Mouse (Mus musculus) midbrain, embryonic 14.5 days (tissue): ENCODE results near the gene Ahrr. TPM values are rescaled to one million over a fixed set of nuclear protein-coding genes. Genes with fewer than 3 reads are reported as not detected.

Experiments
- ATAC-seq: fragments of 200-750 bp; cut with Nextera tagmentation; 2 replicates; pipeline ENCODE4 v1.8.0; 2017; ENCODE audit warnings: moderate number of reproducible peaks, moderate library complexity; ENCODE audit not compliant: low FRiP score, low TSS enrichment
- DNase-seq: peaks from one replicate; pipeline ENCODE4 v3.0.0-alpha.2; 2015
- H3K27ac ChIP-seq: fragments of 300-500 bp; sonication (generic); replicated peaks from 2 replicates; pipeline ENCODE4 v1.5.1; 2014; ENCODE audit warnings: mild to moderate bottlenecking, low read depth, low read length, moderate library complexity
- H3K27me3 ChIP-seq: fragments of 300-500 bp; sonication (generic); 2 replicates; pipeline ENCODE4 v1.6.1; 2014; ENCODE audit warnings: low read length, control low read depth, mixed read lengths; ENCODE audit not compliant: control insufficient read depth, insufficient read depth
- H3K36me3 ChIP-seq: fragments of 300-500 bp; sonication (generic); 2 replicates; pipeline ENCODE4 v1.6.1; 2014; ENCODE audit warnings: low read length, control low read depth; ENCODE audit not compliant: control insufficient read depth, insufficient read depth
- H3K4me1 ChIP-seq: fragments of 300-500 bp; sonication (generic); 2 replicates; pipeline ENCODE4 v1.6.1; 2014; ENCODE audit warnings: mild to moderate bottlenecking, antibody characterized with exemption, low read length, control low read depth; ENCODE audit not compliant: control insufficient read depth, insufficient read depth
- H3K4me2 ChIP-seq: fragments of 300-500 bp; sonication (generic); 2 replicates; pipeline ENCODE4 v1.6.1; 2014; ENCODE audit warnings: mild to moderate bottlenecking, low read length, moderate library complexity
- H3K4me3 ChIP-seq: fragments of 300-500 bp; sonication (generic); replicated peaks from 2 replicates; pipeline ENCODE4 v1.5.1; 2014; ENCODE audit warnings: low read depth, low read length
- H3K9ac ChIP-seq: fragments of 300-500 bp; sonication (generic); replicated peaks from 2 replicates; pipeline ENCODE4 v1.6.1; 2014; ENCODE audit warnings: mild to moderate bottlenecking, low read length, moderate library complexity
- H3K9me3 ChIP-seq: fragments of 300-500 bp; sonication (generic); 2 replicates; pipeline ENCODE4 v1.6.1; 2016; ENCODE audit warnings: low read length, control low read depth, mixed read lengths; ENCODE audit not compliant: control insufficient read depth
- WGBS: fragments of 180-500 bp; shearing (Covaris S2); extraction: QIAGEN DNeasy Blood & Tissue Kit; methylation state at CpG from one replicate; pipeline ENCODE4 v1.1.7; 2014; 5-methylcytosine and 5-hydroxymethylcytosine counted together
- polyA plus RNA-seq: library from polyadenylated mRNA; unstranded; fragments of >200 nt; fragmentation: Nextera tagmentation; extraction: Ambion mirVana; gene quantifications from 2 replicates; pipeline ENCODE4 v1.2.1, GENCODE M21; 2014

Gene Ahrr
- polyA plus RNA-seq, result 0.15 and 1.5 TPM in 2 replicates

DNA sequence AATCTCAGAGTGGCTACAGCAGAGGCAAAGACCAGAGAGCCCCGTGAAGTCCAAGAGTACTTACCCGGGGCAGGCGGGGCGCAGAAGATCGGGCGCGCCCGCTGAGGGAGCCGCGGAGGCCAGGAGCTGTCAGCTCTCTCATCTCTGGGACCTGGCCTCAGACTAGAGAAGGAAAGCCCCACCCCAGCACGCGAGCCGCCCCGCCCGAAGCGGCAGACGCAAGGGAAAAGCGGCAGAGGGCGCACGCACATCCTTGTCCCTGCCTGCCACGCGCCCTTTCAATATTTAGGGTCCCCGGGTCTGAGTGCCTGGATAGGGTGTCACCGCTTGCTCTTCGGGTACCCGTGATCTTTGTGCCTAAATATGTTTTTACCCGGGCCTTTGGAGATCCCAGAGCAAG, at the start of gene Ahrr:
TSS of gene Ahrr (minus strand) at position 165 of the 400 bp plus-strand sequence.
- 2% methylated on average over 27 of the region's 27 CpGs for WGBS
- Histone ChIP-seq H3K27ac (no peak within 1 kb of the TSS), H3K4me1 (no peaks in the 10 kb centered on the region), H3K27me3 (no peaks in the 10 kb centered on the region; the same call in 1 of the 2 replicates), H3K36me3 (no peaks in the 10 kb centered on the region), H3K9ac (peak within 1 kb of the TSS; percentile 16; the same call in 1 of the 2 replicates), H3K4me3 (peak within 1 kb of the TSS; percentile 21), H3K9me3 (no peaks in the 10 kb centered on the region), H3K4me2 (peak within 1 kb of the TSS; percentile 49)
- DNase-seq, result peak; percentile 53
- no peak for ATAC-seq

DNA sequence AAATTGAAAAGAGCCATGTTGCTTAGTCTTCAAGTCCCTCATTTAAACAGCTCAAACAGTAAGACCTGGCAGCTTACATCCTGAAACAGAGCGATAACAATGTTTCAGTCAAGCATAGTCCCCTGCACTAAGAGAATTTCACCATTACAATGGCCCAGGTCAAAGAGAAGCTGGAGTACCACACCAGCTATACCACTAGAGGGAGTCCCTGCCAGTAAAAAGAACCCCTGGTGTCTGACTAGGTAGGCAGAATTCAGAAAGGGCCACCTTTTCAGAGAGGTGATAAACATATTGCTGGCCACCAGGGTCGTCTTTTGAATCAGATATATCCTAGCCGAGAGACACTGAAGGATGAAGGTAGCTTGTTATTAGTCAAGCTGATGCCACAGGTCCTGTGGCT, 48.9 kb upstream of the Ahrr start:
- WGBS, result 53% methylated on average over 3 of the region's 3 CpGs
- peak; percentile 74 for DNase-seq
- Histone ChIP-seq H3K4me2 (no peak overlapping the region), H3K36me3 (peaks cover 69% of the 10 kb centered on the region), H3K9me3 (no peaks in the 10 kb centered on the region), H3K27me3 (no peaks in the 10 kb centered on the region), H3K9ac (no peak overlapping the region), H3K27ac (no peak overlapping the region), H3K4me3 (no peak overlapping the region), H3K4me1 (no peaks in the 10 kb centered on the region)
- ATAC-seq, result no peak

DNA sequence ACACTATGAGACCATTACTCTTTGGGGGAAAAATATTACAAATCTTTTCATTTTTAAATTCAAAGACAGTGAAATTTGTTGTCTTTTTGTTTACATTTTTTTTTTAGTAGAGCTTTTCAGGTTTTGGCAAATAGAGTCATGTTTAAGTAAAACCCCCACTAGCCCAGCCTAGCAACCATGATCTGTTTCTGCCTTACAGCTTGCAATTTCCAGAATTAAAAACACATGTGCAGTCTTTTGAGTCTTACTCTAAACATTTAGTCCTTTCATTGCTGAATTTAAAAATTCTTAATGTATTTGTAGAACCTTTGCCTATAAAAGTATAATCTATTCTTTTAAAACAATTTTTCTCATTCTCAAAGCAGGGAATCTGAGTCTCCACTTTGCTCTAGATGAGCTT, 37.2 kb upstream of the Ahrr start:
- H3K36me3 ChIP-seq, result peaks cover 78% of the 10 kb centered on the region
- no peaks in the 10 kb centered on the region for H3K9me3 ChIP-seq
- DNase-seq (no peak), ATAC-seq (no peak)
- H3K9ac ChIP-seq, result no peak overlapping the region
- no peak overlapping the region for H3K4me3 ChIP-seq
- no peak overlapping the region for H3K27ac ChIP-seq
- no peaks in the 10 kb centered on the region for H3K27me3 ChIP-seq
- H3K4me1 ChIP-seq, result no peaks in the 10 kb centered on the region
- no peak overlapping the region for H3K4me2 ChIP-seq

DNA sequence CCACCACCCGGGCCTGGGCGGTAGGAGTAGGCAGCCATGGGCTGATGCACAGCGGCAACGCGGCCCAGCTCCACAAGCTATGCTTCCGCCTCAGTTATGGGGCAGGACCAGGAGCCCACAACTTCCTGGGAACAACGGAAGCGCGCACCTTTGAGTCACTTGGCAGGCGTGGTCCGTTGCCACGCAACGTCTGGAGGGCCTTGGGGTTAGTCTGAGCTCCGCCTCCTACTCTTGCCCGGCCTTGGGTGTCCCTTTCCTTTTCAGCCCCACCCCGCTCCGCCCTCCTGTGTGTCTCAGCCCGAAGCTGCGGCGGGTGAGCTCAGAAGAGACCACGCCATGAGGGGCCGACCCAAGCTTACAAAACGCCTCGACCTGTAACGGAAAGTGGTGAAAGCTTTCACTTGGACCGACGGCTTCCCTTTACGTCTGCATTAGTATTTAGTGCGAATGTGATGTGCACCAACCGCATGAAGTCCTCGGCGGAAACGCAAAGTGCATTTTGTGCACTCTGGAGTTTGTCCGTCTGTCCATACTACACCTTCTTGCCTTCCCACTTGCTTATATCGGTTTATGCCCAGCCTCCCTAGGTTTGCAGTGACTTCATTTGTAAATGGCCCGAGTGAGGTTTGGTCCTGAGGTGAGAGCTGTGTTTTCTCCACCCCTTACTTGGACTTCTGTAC, 25.2 kb upstream of the Ahrr start, which contains the start of gene Pdcd6:
TSS of gene Pdcd6 (minus strand) at position 411 of the 680 bp plus-strand sequence.
- Histone ChIP-seq H3K9ac (peak within 1 kb of the TSS; percentile 85), H3K27me3 (no peaks in the 10 kb centered on the region), H3K4me1 (peaks cover 10% of the 10 kb centered on the region), H3K4me2 (peak within 1 kb of the TSS; percentile 83), H3K9me3 (no peaks in the 10 kb centered on the region), H3K36me3 (peaks cover 34% of the 10 kb centered on the region), H3K27ac (peak within 1 kb of the TSS; percentile 61), H3K4me3 (peak within 1 kb of the TSS; percentile 84)
- DNase-seq, result peak; percentile 93
- ATAC-seq, result peak; percentile 96
- under 1% methylated on average over 36 of the region's 36 CpGs for WGBS

DNA sequence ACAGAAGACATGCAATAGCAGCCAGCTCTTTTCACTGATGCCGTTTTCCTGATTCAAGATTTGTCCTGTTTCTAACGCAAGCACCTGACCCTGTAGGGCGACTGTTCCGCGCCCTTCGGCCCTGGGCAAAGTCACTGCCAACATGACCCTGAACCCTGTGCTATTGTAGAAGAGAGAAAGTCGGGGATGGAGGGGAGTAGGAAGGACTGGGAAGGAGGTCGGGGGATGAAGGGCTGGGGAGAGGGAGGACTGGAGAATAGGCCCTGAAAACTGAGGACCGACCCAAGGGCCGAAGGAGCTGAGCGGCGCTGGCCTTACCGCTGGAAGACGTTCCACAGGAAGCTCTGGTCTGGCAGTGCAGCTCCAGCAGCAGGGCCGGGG, 24.6 kb upstream of the Ahrr start:
- H3K4me3 ChIP-seq, result peak overlapping the region; percentile 84
- peaks cover 31% of the 10 kb centered on the region for H3K36me3 ChIP-seq
- H3K9ac ChIP-seq, result peak overlapping the region; percentile 85
- H3K4me1 ChIP-seq, result peaks cover 10% of the 10 kb centered on the region
- no peaks in the 10 kb centered on the region for H3K27me3 ChIP-seq
- peak overlapping the region; percentile 83 for H3K4me2 ChIP-seq
- ATAC-seq (no peak), DNase-seq (no peak)
- no peaks in the 10 kb centered on the region for H3K9me3 ChIP-seq
- H3K27ac ChIP-seq, result peak overlapping the region; percentile 61; the same call in 1 of the 2 replicates
- under 1% methylated on average over 15 of the region's 15 CpGs for WGBS

DNA sequence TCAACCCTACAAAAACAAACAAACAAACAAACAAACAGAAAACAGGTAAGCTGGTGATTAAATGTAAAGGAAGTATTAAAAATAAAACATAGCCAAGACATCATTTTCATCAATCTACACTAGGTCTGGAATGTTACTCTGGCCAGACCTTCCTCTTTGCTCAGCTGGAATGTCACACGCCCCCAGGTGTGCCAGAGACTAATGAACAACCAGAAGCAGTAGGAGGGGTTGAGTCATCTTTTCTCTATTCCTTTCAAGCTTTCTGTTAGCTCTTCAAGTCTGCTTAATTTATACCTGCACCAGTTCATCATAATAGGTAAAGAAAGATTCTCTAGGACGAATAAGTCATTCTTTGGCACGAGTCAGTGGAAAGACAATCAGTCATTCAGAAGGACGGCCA, 24.3 kb upstream of the Ahrr start:
- no peak for DNase-seq
- H3K27ac ChIP-seq, result peak overlapping the region; percentile 61; the same call in 1 of the 2 replicates
- 41% methylated on average over 4 of the region's 4 CpGs for WGBS
- peak overlapping the region; percentile 83 for H3K4me2 ChIP-seq
- no peaks in the 10 kb centered on the region for H3K9me3 ChIP-seq
- H3K27me3 ChIP-seq, result no peaks in the 10 kb centered on the region
- peak overlapping the region; percentile 85 for H3K9ac ChIP-seq
- peaks cover 10% of the 10 kb centered on the region for H3K4me1 ChIP-seq
- peak overlapping the region; percentile 84 for H3K4me3 ChIP-seq
- no peak for ATAC-seq
- peaks cover 31% of the 10 kb centered on the region for H3K36me3 ChIP-seq

DNA sequence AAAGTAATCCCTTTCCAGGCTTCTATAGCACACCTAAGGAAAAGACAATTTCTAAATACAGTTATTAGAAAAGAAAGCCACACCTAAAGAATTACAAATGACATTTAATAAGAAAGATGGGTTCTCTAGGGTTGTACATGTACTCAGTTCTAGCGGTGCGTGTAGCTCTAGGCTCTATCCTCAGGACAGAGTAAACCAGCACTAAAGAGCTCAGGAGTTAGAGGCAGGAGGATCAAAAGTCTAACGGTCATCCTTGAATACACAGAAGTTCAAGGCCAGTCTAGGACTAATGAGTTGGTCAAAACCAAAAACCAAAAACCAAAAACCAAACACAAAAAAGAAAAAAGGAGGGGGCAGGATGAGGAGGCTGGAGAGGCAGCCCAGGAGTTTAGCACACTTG, 22.5 kb upstream of the Ahrr start:
- Histone ChIP-seq H3K4me2 (no peak overlapping the region), H3K27ac (no peak overlapping the region), H3K4me3 (no peak overlapping the region), H3K9ac (no peak overlapping the region), H3K36me3 (peaks cover 30% of the 10 kb centered on the region), H3K9me3 (no peaks in the 10 kb centered on the region), H3K4me1 (peaks cover 10% of the 10 kb centered on the region), H3K27me3 (no peaks in the 10 kb centered on the region)
- WGBS, result 97% methylated on average over 3 of the region's 3 CpGs
- DNase-seq (no peak), ATAC-seq (no peak)

DNA sequence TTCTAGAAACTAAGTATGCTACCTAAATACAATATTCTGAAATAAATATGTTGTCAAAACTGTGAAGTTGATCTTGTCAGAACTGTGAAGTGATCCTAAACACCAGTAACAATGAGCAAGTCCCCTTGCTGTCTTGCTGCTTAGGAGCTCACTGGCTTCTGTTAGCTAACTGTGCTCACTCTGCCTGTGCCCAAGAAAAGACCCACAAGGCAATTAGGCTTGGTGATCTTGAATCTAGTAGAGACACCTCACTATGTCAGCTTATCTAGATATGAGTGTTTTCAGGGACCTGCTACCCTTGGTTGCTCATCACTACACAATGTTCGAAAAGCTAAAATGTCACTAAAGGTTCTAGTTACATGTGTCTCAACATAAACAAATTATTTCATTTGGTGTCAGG, 13.6 kb upstream of the Ahrr start:
- H3K27me3 ChIP-seq, result no peaks in the 10 kb centered on the region
- H3K36me3 ChIP-seq, result peaks cover 85% of the 10 kb centered on the region
- no peak overlapping the region for H3K9ac ChIP-seq
- no peak overlapping the region for H3K4me2 ChIP-seq
- H3K4me3 ChIP-seq, result no peak overlapping the region
- H3K4me1 ChIP-seq, result no peaks in the 10 kb centered on the region
- WGBS, result 100% methylated on average over 1 of the region's 1 CpGs
- H3K27ac ChIP-seq, result no peak overlapping the region
- DNase-seq (no peak), ATAC-seq (no peak)
- H3K9me3 ChIP-seq, result no peaks in the 10 kb centered on the region

DNA sequence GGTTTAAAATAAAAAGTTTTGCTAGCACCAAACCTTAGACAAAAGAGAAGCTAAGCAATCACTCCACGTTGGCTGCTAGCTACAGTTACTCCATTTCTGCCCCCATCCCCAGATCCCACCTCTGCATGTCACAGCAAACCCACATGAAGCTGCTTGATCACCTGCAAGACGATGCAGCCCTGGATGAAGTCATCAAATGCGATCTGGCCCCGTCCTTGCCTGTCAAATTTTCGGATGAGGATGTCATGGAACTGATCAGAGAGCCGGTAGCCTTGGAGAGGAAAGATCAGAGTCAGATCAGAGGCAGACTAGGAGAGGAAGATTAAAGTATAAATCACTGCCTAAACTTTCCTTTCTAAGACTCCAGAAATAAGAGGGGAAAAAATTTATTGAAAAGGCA, 13.2 kb upstream of the Ahrr start:
- ATAC-seq (no peak), DNase-seq (no peak)
- WGBS, result 82% methylated on average over 6 of the region's 6 CpGs
- Histone ChIP-seq H3K27me3 (no peaks in the 10 kb centered on the region), H3K4me2 (no peak overlapping the region), H3K27ac (no peak overlapping the region), H3K4me1 (no peaks in the 10 kb centered on the region), H3K9ac (no peak overlapping the region), H3K9me3 (no peaks in the 10 kb centered on the region), H3K36me3 (peaks cover 81% of the 10 kb centered on the region), H3K4me3 (no peak overlapping the region)
